Mouse (Mus musculus): ENCODE results near the gene Pspn. TPM values are rescaled to one million over a fixed set of nuclear protein-coding genes. Genes with fewer than 3 reads are reported as not detected.

The Pspn gene
- 0.62 TPM in 1 of 2 replicates, not detected in the other for polyA plus RNA-seq (2015; fragmentation: Nextera tagmentation; extraction: Ambion mirVana)

DNA sequence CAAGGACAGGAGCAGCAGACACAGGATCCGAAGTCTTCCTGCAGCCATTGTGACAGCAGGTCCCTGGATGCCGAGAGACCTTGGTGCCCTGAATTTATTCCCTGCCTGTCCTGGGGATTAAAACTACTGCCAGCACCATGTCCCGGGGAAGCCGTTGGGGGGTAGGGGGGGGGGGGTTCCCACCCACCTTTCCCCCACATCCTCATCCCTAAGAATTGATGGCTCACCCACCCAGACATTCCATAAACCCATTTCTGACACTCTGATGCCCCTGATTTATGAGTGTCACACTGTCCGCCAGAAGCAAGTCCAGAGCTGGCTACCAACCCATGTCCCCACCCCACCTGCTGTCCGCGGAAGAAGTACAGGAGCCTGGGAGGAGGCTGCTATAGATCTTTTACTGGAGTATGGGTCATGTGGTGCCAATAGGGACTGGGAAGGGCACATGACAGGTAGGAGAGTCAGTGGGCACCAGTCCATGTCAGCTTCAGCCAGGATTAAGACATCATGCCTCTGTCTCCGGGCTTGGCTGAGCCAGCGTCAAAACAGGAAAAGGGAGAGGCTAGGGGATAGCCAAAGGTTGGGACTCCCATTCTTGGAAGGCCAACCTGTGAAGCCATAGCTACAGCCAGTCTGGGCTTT lies at the start of gene Pspn:
Gene Pspn, minus strand, starts transcription at position 51 of the 642 bp plus-strand sequence.

DNA sequence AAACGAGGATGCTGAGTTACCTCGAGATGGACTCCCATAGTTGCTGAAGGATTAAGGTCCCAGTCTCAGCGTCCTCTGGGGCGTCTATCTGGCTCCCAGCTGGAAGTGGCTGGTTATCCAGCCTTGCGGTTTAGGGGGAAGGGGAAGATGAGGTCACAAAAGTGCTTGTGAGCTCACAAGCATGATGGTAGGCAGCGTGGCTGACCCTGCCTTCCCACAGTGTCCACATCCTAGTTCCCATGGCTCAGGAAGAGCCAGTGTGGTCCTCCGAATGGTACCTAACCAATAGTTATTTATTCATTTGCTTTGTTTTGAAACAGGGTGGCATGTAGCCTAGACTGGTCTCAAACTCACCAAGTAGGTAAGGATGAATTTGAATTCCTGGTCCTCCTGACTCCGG lies 41.7 kb upstream of the Pspn start, which contains the start of gene Slc25a41:
Gene Slc25a41, minus strand, starts transcription at position 101 of the 400 bp plus-strand sequence.

DNA sequence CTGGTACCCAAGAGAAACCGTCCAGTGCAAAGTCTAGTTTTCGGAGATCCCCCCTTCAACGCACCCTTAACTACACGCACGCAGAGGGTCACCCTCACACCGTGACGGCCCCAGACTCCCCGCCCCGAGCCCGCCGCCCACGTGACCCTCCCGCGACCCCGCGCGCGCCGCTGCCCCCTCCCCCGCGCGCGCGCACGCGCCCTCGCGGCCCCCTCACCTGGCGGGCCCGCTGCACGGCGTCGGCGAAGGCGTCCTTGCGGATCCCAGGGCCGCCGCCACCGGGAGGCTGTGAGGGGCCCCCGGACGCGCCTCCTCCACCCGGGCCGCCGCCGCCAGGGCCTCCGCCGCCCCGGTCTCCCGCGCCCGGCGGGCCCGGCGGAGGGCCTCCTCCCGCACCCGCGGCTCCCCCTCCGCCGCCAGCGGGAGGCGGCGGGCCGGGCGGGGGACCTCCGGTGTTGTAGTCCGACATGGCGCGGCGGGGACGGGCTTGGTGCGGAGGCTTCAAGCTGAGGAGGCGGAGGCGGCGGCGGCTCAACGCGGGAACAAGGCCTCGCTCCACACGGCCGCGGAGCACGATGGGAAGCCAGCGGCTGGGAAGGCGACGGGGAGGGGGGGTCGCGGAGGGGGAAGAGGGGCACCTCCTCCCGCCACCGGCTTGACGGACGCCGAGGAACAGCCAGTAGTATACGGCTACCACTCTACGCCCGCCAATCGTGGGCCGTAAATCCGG lies 31.3 kb upstream of the Pspn start, which contains the start of gene Khsrp:
Gene Khsrp, minus strand, starts transcription at position 592 of the 730 bp plus-strand sequence.

DNA sequence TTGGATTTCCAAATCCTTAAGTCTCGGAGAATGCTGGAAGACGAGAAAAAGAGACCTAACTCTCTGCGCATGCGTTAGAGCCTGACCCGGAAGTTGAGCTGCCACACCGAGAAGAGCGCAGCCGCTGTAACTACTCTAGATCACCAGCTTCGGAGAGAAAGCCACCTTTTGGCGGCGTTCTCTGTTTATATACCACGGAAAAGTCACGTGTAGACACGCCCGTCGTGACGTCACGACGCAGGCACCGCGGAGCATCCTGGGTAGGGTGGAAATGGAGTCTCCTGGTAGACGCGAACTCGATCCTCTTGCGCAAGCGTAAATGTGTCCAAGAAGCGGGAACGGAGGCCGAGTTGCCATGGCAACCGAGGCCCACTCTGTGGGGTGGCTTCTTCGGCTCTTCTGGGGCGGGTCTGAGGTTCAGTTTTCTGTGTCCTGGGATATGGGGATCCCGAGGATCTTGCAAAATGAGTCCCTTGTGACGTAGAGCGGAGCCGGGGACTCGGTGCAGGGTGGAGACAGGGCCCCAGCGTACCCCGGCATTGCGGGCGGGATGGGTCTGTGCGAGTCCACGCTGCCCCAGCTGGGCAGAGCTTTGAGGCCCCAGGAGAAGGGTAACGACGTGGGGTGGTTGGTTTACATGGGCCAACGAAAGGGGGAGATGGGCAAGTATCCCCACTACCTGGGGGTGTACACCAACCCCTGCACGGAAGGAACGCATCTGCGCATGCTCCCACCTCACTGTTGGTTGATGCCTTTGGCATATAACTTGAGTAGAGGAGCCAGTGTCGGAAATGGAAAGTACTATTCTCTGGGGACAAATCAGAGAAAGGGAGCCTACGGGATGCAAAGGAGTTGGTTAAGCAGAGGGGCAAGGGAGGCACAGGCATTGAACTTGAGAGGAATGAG lies 11.7 kb upstream of the Pspn start, which contains the start of the genes Gtf2f1 and Gm17949:
Gene Gtf2f1, minus strand, starts transcription at position 53 of the 906 bp plus-strand sequence.
Gene Gm17949, plus strand, starts transcription at position 234 of the 906 bp plus-strand sequence.

DNA sequence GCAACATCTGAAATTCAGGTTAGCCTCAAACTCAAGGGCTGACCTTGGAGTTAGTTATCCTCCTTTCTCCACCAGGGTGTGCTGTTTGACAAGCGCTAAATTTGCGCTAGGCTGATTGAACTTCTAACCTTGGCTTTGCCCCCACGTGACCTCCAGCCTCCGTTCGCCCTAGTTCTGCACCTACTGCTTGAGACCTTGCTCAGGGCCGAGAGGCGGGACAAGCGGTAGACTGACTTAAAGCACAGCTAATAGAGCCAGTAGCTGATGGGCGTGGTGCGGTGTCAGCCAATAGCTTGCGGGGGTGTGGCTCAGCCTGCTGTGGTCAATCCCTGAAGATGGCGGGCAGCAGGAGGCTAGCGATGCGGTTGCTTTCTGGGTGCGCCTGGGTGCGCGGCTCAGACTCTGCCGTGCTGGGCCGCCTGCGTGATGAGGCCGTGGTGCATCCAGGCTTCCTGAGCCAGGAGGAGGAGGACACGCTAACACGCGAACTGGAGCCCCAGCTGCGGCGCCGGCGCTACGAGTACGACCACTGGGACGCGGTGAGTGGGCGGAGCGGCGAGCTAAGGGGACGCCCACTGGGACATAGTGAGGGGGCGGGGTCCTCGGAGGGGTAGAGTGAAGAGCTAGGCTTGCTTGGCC lies 2.7 kb downstream of the Pspn start, which contains the start of gene Alkbh7:
Gene Alkbh7, plus strand, starts transcription at position 311 of the 639 bp plus-strand sequence.

DNA sequence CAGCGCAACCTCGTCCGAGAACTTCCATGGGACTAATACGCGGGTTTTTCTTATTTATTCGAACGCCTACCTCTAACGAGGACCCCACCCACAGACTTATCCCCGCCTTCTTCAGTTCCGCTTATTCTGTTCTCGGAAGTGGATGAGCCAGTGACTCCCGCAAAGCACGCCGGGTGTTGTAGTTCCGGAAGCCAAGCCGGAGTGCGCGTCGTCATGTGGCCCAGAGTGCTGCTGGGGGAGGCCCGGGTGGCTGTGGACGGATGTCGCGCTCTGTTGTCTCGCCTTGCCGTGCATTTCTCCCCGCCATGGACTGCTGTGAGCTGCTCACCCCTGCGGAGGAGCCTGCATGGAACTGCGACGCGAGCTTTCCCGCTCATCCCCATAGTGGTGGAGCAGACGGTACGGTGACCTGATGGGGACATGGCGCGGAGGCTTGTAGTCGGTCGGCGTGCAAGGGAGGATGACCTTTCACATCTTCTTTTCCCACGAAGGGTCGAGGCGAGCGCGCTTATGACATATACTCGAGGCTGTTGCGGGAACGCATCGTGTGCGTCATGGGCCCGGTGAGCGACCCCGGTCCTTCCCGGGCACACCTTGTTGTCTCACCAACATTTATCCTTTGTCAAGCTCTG lies 9.6 kb downstream of the Pspn start, which contains the start of gene Clpp:
Gene Clpp, plus strand, starts transcription at position 191 of the 632 bp plus-strand sequence.

DNA sequence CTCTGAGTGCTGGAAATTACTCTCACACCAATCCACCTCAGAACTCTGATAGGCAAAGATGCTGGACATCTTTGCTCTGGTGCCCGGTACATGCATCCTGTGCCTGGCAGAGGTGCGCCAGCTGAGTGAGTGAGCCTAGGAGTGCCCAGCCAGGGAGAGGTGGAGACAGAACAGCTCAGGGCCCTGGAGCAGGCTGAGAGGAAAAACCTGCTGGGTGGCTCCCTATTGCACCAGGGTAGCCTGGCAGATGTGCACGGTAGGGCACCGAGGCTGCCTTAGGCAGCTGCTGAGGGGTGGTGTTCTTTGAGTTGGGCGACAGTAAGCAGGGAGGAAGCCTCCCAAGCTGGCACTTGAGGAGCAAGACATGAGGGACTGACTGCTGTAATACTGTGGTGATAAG lies 17.8 kb downstream of the Pspn start, which contains the start of gene Acer1:
Gene Acer1, minus strand, starts transcription at position 114 of the 400 bp plus-strand sequence.

Other genes starting within 250 kb of the Pspn start
- gene Nrtn, start 242.5 kb downstream of the Pspn start, polyA plus RNA-seq (2015; fragmentation: Nextera tagmentation; extraction: Ambion mirVana), result 6.2 and 7.9 TPM in 2 replicates
- 85.8 and 101 TPM in 2 replicates for gene Dus3l, start 235.3 kb downstream of the Pspn start, polyA plus RNA-seq (2015; fragmentation: Nextera tagmentation; extraction: Ambion mirVana)
- 0.33 and 0.53 TPM in 2 replicates for gene Prr22, start 229.8 kb downstream of the Pspn start, polyA plus RNA-seq (2015; fragmentation: Nextera tagmentation; extraction: Ambion mirVana)
- 3.5 and 4.8 TPM in 2 replicates for gene Rfx2, start 169.0 kb downstream of the Pspn start, polyA plus RNA-seq (2015; fragmentation: Nextera tagmentation; extraction: Ambion mirVana)
- not detected in 2 replicates for gene Acsbg2, start 125.6 kb downstream of the Pspn start, polyA plus RNA-seq (2015; fragmentation: Nextera tagmentation; extraction: Ambion mirVana)
- gene 1700061G19Rik, start 124.5 kb downstream of the Pspn start, polyA plus RNA-seq (2015; fragmentation: Nextera tagmentation; extraction: Ambion mirVana), result 0.15 and 0.24 TPM in 2 replicates
- 51.9 and 56.7 TPM in 2 replicates for gene Mllt1, start 64.6 kb downstream of the Pspn start, polyA plus RNA-seq (2015; fragmentation: Nextera tagmentation; extraction: Ambion mirVana)
- gene Acer1, start 17.9 kb downstream of the Pspn start, polyA plus RNA-seq (2015; fragmentation: Nextera tagmentation; extraction: Ambion mirVana), result not detected in 2 replicates
- 171 and 179 TPM in 2 replicates for gene Clpp, start 9.7 kb downstream of the Pspn start, polyA plus RNA-seq (2015; fragmentation: Nextera tagmentation; extraction: Ambion mirVana)
- 81.0 and 82.8 TPM in 2 replicates for gene Alkbh7, start 2.7 kb downstream of the Pspn start, polyA plus RNA-seq (2015; fragmentation: Nextera tagmentation; extraction: Ambion mirVana)
- 47.1 and 52.5 TPM in 2 replicates for gene Gtf2f1, start 11.3 kb upstream of the Pspn start, polyA plus RNA-seq (2015; fragmentation: Nextera tagmentation; extraction: Ambion mirVana)
- gene Gm17949, start 11.5 kb upstream of the Pspn start, polyA plus RNA-seq (2015; fragmentation: Nextera tagmentation; extraction: Ambion mirVana), result 0.39 TPM in 2 replicates
- gene Khsrp, start 31.5 kb upstream of the Pspn start, polyA plus RNA-seq (2015; fragmentation: Nextera tagmentation; extraction: Ambion mirVana), result 27.2 and 28.1 TPM in 2 replicates
- gene Slc25a41, start 41.6 kb upstream of the Pspn start, polyA plus RNA-seq (2015; fragmentation: Nextera tagmentation; extraction: Ambion mirVana), result not detected in 2 replicates
- gene Crb3, start 59.1 kb upstream of the Pspn start, polyA plus RNA-seq (2015; fragmentation: Nextera tagmentation; extraction: Ambion mirVana), result 2.5 and 3.3 TPM in 2 replicates
- gene Slc25a23, start 59.8 kb upstream of the Pspn start, polyA plus RNA-seq (2015; fragmentation: Nextera tagmentation; extraction: Ambion mirVana), result 54.5 and 58.2 TPM in 2 replicates
- 2.1 and 2.5 TPM in 2 replicates for gene Dennd1c, start 78.5 kb upstream of the Pspn start, polyA plus RNA-seq (2015; fragmentation: Nextera tagmentation; extraction: Ambion mirVana)
- 282 and 305 TPM in 2 replicates for gene Tubb4a, start 87.8 kb upstream of the Pspn start, polyA plus RNA-seq (2015; fragmentation: Nextera tagmentation; extraction: Ambion mirVana)
- 5.9 and 6.7 TPM in 2 replicates for gene Tnfsf9, start 105.3 kb upstream of the Pspn start, polyA plus RNA-seq (2015; fragmentation: Nextera tagmentation; extraction: Ambion mirVana)
- gene Cd70, start 149.8 kb upstream of the Pspn start, polyA plus RNA-seq (2015; fragmentation: Nextera tagmentation; extraction: Ambion mirVana), result 1.4 and 2.6 TPM in 2 replicates
- not detected in 2 replicates for gene Tnfsf14, start 194.2 kb upstream of the Pspn start, polyA plus RNA-seq (2015; fragmentation: Nextera tagmentation; extraction: Ambion mirVana)
- 1.3 and 1.7 TPM in 2 replicates for gene C3, start 228.1 kb upstream of the Pspn start, polyA plus RNA-seq (2015; fragmentation: Nextera tagmentation; extraction: Ambion mirVana)
- 23.7 and 24.6 TPM in 2 replicates for gene Gpr108, start 248.4 kb upstream of the Pspn start, polyA plus RNA-seq (2015; fragmentation: Nextera tagmentation; extraction: Ambion mirVana)
- 8.9 and 9.1 TPM in 2 replicates for gene Trip10, start 249.4 kb upstream of the Pspn start, polyA plus RNA-seq (2015; fragmentation: Nextera tagmentation; extraction: Ambion mirVana)

Measured in neural tube, postnatal 0 days (tissue).